Mouse (Mus musculus) mesoderm, embryonic 11.5 days (tissue): Measurements from ENCODE around the gene Hsd11b1.

Experiments used
- DNase-seq: peaks from one replicate; pipeline ENCODE4 v3.0.0-alpha.2; 2012; ENCODE audit warnings: low read depth, low spot score

Hsd11b1 gene

GRCm38 (mm10) chr1:193201383-193201778 is 62.5 kb downstream of the Hsd11b1 start, which contains the start of gene Traf3ip3:
Gene Traf3ip3, minus strand, starts transcription at chr1:193201703.
- no peak for DNase-seq

- no peak for DNase-seq
These were observed 63.1 kb downstream of the Hsd11b1 start for GRCm38 (mm10) chr1:193200640-193201382.

- DNase-seq, result no peak
These were observed 65.6 kb downstream of the Hsd11b1 start for GRCm38 (mm10) chr1:193198312-193198711.

GRCm38 (mm10) chr1:193197494-193198205 is 66.2 kb downstream of the Hsd11b1 start:
- DNase-seq, result no peak

GRCm38 (mm10) chr1:193195169-193195810 is 68.6 kb downstream of the Hsd11b1 start:
- no peak for DNase-seq

- DNase-seq, result no peak
These were observed 69.3 kb downstream of the Hsd11b1 start for GRCm38 (mm10) chr1:193194416-193195140.

- DNase-seq, result no peak
These were observed 72.1 kb downstream of the Hsd11b1 start for GRCm38 (mm10) chr1:193191675-193192283.

- DNase-seq, result no peak
These were observed 74.1 kb downstream of the Hsd11b1 start for GRCm38 (mm10) chr1:193189771-193190170.

- DNase-seq, result peak; percentile 53
These were observed 74.7 kb downstream of the Hsd11b1 start for GRCm38 (mm10) chr1:193189151-193189621.

- DNase-seq, result no peak
These were observed 75.6 kb downstream of the Hsd11b1 start for GRCm38 (mm10) chr1:193188257-193188656.

GRCm38 (mm10) chr1:193181104-193181503 is 82.8 kb downstream of the Hsd11b1 start:
- no peak for DNase-seq

- DNase-seq, result no peak
These were observed 89.6 kb downstream of the Hsd11b1 start for GRCm38 (mm10) chr1:193174143-193174733.

- DNase-seq, result no peak
These were observed 90.1 kb downstream of the Hsd11b1 start for GRCm38 (mm10) chr1:193173810-193174129.

- peak; percentile 99 for DNase-seq
These were observed 90.7 kb downstream of the Hsd11b1 start for GRCm38 (mm10) chr1:193172991-193173809.
